Mouse (Mus musculus) frontal cortex, postnatal 25 days (tissue): ENCODE results near the gene Hormad1.
"Not testable (repeated sequence)": the region's sequence is repeated elsewhere in the genome, so short reads cannot be mapped to it uniquely, and the experiment has no call there.

Experiments used
- DNase-seq, 2 experiments: peaks; one replicate each; pipeline ENCODE4 v3.0.0; 2022; ENCODE audit warnings: low spot score in 2 of 2

The Hormad1 gene

GRCm38 (mm10) chr3:95559437-95559836, at the start of gene Hormad1:
Hormad1 (plus strand) TSS chr3:95559677.
- no peak for DNase-seq

- DNase-seq, result no peak
Measured at GRCm38 (mm10) chr3:95511611-95512180, 47.8 kb upstream of the Hormad1 start.

- no peak for DNase-seq
Measured at GRCm38 (mm10) chr3:95516614-95517041, 42.8 kb upstream of the Hormad1 start.

- DNase-seq, result peak; percentile 66
Measured at GRCm38 (mm10) chr3:95517493-95517898, 42.0 kb upstream of the Hormad1 start.

- no peak for DNase-seq
Measured at GRCm38 (mm10) chr3:95518891-95519290, 40.6 kb upstream of the Hormad1 start.

GRCm38 (mm10) chr3:95519315-95519714, 40.2 kb upstream of the Hormad1 start:
- no peak for DNase-seq

GRCm38 (mm10) chr3:95520100-95520499, 39.4 kb upstream of the Hormad1 start:
- DNase-seq, result no peak

- no peak for DNase-seq
Measured at GRCm38 (mm10) chr3:95521168-95521567, 38.3 kb upstream of the Hormad1 start.

- DNase-seq, result no peak
Measured at GRCm38 (mm10) chr3:95523662-95524061, 35.8 kb upstream of the Hormad1 start.

- DNase-seq, result no peak
Measured at GRCm38 (mm10) chr3:95524673-95525072, 34.8 kb upstream of the Hormad1 start.

- no peak for DNase-seq
Measured at GRCm38 (mm10) chr3:95526111-95526510, 33.4 kb upstream of the Hormad1 start.

GRCm38 (mm10) chr3:95526622-95527211, 32.8 kb upstream of the Hormad1 start, which contains the start of gene Ctss:
Ctss (plus strand) TSS chr3:95526786.
- no peak for DNase-seq

- no peak for DNase-seq
Measured at GRCm38 (mm10) chr3:95529814-95530213, 29.7 kb upstream of the Hormad1 start.

GRCm38 (mm10) chr3:95531025-95531424, 28.5 kb upstream of the Hormad1 start:
- no peak for DNase-seq

- DNase-seq, result no peak
Measured at GRCm38 (mm10) chr3:95533364-95533763, 26.1 kb upstream of the Hormad1 start.

GRCm38 (mm10) chr3:95534927-95535326, 24.6 kb upstream of the Hormad1 start:
- DNase-seq, result no peak

GRCm38 (mm10) chr3:95538936-95539335, 20.5 kb upstream of the Hormad1 start:
- DNase-seq, result no peak

GRCm38 (mm10) chr3:95539837-95540236, 19.6 kb upstream of the Hormad1 start:
- no peak for DNase-seq

- DNase-seq, result not testable (repeated sequence)
Measured at GRCm38 (mm10) chr3:95541186-95541585, 18.3 kb upstream of the Hormad1 start.

- no peak for DNase-seq
Measured at GRCm38 (mm10) chr3:95542171-95542570, 17.3 kb upstream of the Hormad1 start.

- DNase-seq, result no peak
Measured at GRCm38 (mm10) chr3:95542981-95543380, 16.5 kb upstream of the Hormad1 start.

- DNase-seq, result no peak
Measured at GRCm38 (mm10) chr3:95550176-95550575, 9.3 kb upstream of the Hormad1 start.

GRCm38 (mm10) chr3:95553986-95554385, 5.5 kb upstream of the Hormad1 start:
- no peak for DNase-seq

- no peak for DNase-seq
Measured at GRCm38 (mm10) chr3:95560738-95561137, 1.3 kb downstream of the Hormad1 start.
